Mouse (Mus musculus): ENCODE data around the gene Sfmbt1.
A peak's percentile ranks its signal among the peaks of the same experiment; 100 is the strongest.

The Sfmbt1 gene

GRCm38 (mm10) chr14:30824456-30824995 lies 109.9 kb downstream of the Sfmbt1 start:
- Histone ChIP-seq H3K4me3 (replicated peaks; ENCODE audit: low read length) (no peak overlapping the region), H3K4me1 (replicated peaks; ENCODE audit: low read depth, low read length) (peaks cover 23% of the 10 kb centered on the region), H3K27me3 (ENCODE audit: insufficient read depth, low read length) (no peaks in the 10 kb centered on the region), H3K9me3 (ENCODE audit: low read length) (no peaks in the 10 kb centered on the region), H3K36me3 (ENCODE audit: insufficient read depth, low read length) (no peaks in the 10 kb centered on the region)
- no peak for TF ChIP-seq CTCF (conservative IDR thresholded peaks at IDR 0.05; ENCODE audit: low read length)
- TF ChIP-seq POU5F1 (IDR thresholded peaks at IDR 0.05; ENCODE audit: borderline replicate concordance, low read length): no peak
- no peak for TF ChIP-seq NANOG (IDR thresholded peaks at IDR 0.05; ENCODE audit: borderline replicate concordance, low read length)

DNA sequence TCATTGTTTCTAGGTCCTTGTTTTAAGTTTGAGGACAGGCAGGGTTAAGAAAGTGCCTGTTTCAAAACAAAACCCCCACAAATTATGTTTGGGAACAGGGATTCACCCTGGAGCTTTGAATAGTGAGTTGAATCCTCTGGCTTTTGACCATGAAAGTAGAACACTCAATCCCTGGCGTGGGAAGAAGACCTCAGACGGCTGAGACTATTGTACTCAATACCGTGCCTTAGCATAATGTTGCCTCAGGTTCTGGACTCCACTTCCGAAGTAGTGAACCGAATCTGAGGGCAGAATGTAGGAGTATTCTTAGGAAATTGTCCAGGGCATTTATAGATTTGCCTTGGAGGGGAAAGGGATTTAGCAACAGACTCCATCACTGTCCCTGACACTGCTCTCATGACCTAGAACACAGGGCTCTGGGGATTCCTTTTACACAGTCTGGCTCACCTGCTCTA lies 110.4 kb downstream of the Sfmbt1 start:
- peaks cover 23% of the 10 kb centered on the region for H3K4me1 ChIP-seq (replicated peaks; ENCODE audit: low read depth, low read length)
- TF ChIP-seq NANOG (IDR thresholded peaks at IDR 0.05; ENCODE audit: borderline replicate concordance, low read length) (no peak), POU5F1 (IDR thresholded peaks at IDR 0.05; ENCODE audit: borderline replicate concordance, low read length) (no peak), CTCF (conservative IDR thresholded peaks at IDR 0.05; ENCODE audit: low read length) (no peak)
- peak overlapping the region; percentile 94 for H3K4me3 ChIP-seq (replicated peaks; ENCODE audit: low read length)
- no peaks in the 10 kb centered on the region for H3K9me3 ChIP-seq (ENCODE audit: low read length)
- H3K27me3 ChIP-seq (ENCODE audit: insufficient read depth, low read length): no peaks in the 10 kb centered on the region
- no peaks in the 10 kb centered on the region for H3K36me3 ChIP-seq (ENCODE audit: insufficient read depth, low read length)

DNA sequence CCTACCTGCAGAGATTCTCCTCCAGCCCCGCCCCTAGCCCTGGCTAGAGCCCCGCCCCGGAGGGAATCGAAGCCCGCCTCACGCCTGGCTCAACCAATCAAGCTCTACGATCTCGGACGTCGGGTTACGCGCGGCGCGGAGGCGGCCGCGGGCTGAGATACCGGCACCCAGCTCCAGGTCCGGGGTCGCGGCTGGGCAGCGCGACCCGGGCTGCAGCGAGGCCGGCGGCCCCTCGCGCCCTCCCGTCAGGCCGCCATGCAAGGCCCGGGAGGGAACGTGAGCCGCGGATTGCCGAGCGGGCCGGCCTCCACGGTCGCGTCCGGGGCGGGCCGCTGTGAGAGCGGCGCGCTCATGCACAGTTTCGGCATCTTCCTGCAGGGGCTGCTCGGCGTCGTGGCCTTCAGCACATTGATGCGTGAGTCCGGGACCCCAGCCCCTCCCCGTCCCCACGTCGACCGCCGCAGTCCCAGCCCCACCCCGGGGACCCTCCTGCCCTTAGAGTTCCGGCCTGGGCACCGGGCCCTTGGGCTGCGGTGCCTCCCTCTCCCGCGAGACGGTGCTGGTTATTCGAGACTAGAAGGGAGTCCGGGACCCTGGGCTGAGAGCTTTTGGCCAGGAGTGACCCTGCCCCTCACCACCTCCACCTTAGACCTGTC lies 111.0 kb downstream of the Sfmbt1 start, which contains the start of gene Tmem110:
Gene Tmem110 (plus strand): TSS at position 115 of the 656 bp plus-strand sequence.
- TF ChIP-seq CTCF (conservative IDR thresholded peaks at IDR 0.05; ENCODE audit: low read length) (no peak), POU5F1 (IDR thresholded peaks at IDR 0.05; ENCODE audit: borderline replicate concordance, low read length) (no peak), NANOG (IDR thresholded peaks at IDR 0.05; ENCODE audit: borderline replicate concordance, low read length) (no peak)
- Histone ChIP-seq H3K27me3 (ENCODE audit: insufficient read depth, low read length) (no peaks in the 10 kb centered on the region), H3K9me3 (ENCODE audit: low read length) (no peaks in the 10 kb centered on the region), H3K4me1 (replicated peaks; ENCODE audit: low read depth, low read length) (peaks cover 23% of the 10 kb centered on the region), H3K36me3 (ENCODE audit: insufficient read depth, low read length) (no peaks in the 10 kb centered on the region), H3K4me3 (replicated peaks; ENCODE audit: low read length) (peak within 1 kb of the TSS; percentile 94)

DNA sequence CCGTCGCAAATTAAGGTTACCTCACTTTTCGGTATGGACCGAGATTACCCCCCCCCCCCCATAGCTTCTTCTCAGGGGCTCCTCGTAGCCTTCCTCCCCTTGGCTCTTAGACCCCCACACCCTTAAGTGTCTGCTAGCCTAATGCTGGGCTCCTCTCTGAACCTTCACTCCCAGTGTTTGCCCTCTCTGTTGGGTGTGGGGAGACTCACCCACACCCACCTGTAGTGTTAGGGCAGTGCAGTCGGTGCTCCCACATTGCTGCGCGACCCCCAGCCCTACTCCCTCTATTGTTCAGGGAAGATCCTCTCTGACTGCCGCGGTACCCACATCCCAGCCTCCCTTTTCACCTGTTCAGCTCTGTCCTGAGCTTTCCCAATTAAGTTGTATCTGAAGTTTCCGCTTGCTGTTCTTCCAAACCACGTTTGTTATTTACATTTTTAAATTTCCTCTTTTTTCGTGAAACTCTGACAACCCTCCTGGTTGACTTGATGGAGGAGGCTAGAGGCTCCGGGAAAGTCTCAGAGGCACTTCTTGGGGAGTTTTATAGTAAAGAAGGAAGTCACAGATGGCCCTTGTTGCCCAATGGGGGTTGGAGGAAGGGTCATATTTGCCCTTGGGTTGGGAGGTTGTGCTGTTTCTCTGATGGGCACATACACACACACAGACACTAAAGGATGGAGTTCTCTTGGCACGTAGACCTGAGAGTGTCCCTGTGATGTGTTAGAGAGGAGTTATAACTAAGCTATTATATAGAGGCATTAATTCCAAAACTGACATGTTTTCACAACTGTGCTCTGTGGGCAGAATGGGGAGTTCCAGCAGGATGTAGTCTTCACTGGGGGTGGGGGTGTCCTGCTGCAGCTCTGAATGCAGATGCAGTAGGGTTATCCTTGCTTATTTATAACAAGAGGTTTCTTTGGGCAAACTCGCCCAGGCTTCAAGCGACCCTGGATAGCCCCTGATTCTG lies 111.8 kb downstream of the Sfmbt1 start:
- peak overlapping the region; percentile 94 for H3K4me3 ChIP-seq (replicated peaks; ENCODE audit: low read length)
- peaks cover 23% of the 10 kb centered on the region for H3K4me1 ChIP-seq (replicated peaks; ENCODE audit: low read depth, low read length)
- TF ChIP-seq POU5F1 (IDR thresholded peaks at IDR 0.05; ENCODE audit: borderline replicate concordance, low read length) (no peak), NANOG (IDR thresholded peaks at IDR 0.05; ENCODE audit: borderline replicate concordance, low read length) (no peak), CTCF (conservative IDR thresholded peaks at IDR 0.05; ENCODE audit: low read length) (no peak)
- no peaks in the 10 kb centered on the region for H3K9me3 ChIP-seq (ENCODE audit: low read length)
- H3K27me3 ChIP-seq (ENCODE audit: insufficient read depth, low read length): no peaks in the 10 kb centered on the region
- no peaks in the 10 kb centered on the region for H3K36me3 ChIP-seq (ENCODE audit: insufficient read depth, low read length)

- TF ChIP-seq POU5F1 (IDR thresholded peaks at IDR 0.05; ENCODE audit: borderline replicate concordance, low read length) (no peak), CTCF (conservative IDR thresholded peaks at IDR 0.05; ENCODE audit: low read length) (no peak), NANOG (IDR thresholded peaks at IDR 0.05; ENCODE audit: borderline replicate concordance, low read length) (no peak)
- H3K4me3 ChIP-seq (replicated peaks; ENCODE audit: low read length): no peak overlapping the region
Observed at GRCm38 (mm10) chr14:30827480-30827879, 112.8 kb downstream of the Sfmbt1 start.

GRCm38 (mm10) chr14:30828077-30828476 lies 113.4 kb downstream of the Sfmbt1 start:
- Histone ChIP-seq H3K4me1 (replicated peaks; ENCODE audit: low read depth, low read length) (peaks cover 23% of the 10 kb centered on the region), H3K36me3 (ENCODE audit: insufficient read depth, low read length) (no peaks in the 10 kb centered on the region), H3K4me3 (replicated peaks; ENCODE audit: low read length) (no peak overlapping the region), H3K27me3 (ENCODE audit: insufficient read depth, low read length) (no peaks in the 10 kb centered on the region), H3K9me3 (ENCODE audit: low read length) (no peaks in the 10 kb centered on the region)
- no peak for TF ChIP-seq POU5F1 (IDR thresholded peaks at IDR 0.05; ENCODE audit: borderline replicate concordance, low read length)
- no peak for TF ChIP-seq CTCF (conservative IDR thresholded peaks at IDR 0.05; ENCODE audit: low read length)
- TF ChIP-seq NANOG (IDR thresholded peaks at IDR 0.05; ENCODE audit: borderline replicate concordance, low read length): no peak

More at GRCm38 (mm10) chr14:30827480-30827879, 112.8 kb downstream of the Sfmbt1 start:
- Histone ChIP-seq H3K9me3 (ENCODE audit: low read length) (no peaks in the 10 kb centered on the region), H3K4me1 (replicated peaks; ENCODE audit: low read depth, low read length) (peaks cover 23% of the 10 kb centered on the region), H3K36me3 (ENCODE audit: insufficient read depth, low read length) (no peaks in the 10 kb centered on the region), H3K27me3 (ENCODE audit: insufficient read depth, low read length) (no peaks in the 10 kb centered on the region)

GRCm38 (mm10) chr14:30828635-30829460 lies 114.2 kb downstream of the Sfmbt1 start:
- H3K4me3 ChIP-seq (replicated peaks; ENCODE audit: low read length): no peak overlapping the region
- H3K36me3 ChIP-seq (ENCODE audit: insufficient read depth, low read length): no peaks in the 10 kb centered on the region
- peaks cover 23% of the 10 kb centered on the region for H3K4me1 ChIP-seq (replicated peaks; ENCODE audit: low read depth, low read length)
- TF ChIP-seq NANOG (IDR thresholded peaks at IDR 0.05; ENCODE audit: borderline replicate concordance, low read length) (no peak), POU5F1 (IDR thresholded peaks at IDR 0.05; ENCODE audit: borderline replicate concordance, low read length) (no peak), CTCF (conservative IDR thresholded peaks at IDR 0.05; ENCODE audit: low read length) (no peak)
- H3K9me3 ChIP-seq (ENCODE audit: low read length): no peaks in the 10 kb centered on the region
- H3K27me3 ChIP-seq (ENCODE audit: insufficient read depth, low read length): no peaks in the 10 kb centered on the region
